Mouse (Mus musculus): ENCODE measurements at regions not wholly inside any gene's neighbourhood (a gene's known extent, or its start where the extent isn't known, plus 50 kb on each side); places are given as distances from the start of the nearest gene placed in this dataset.

DNA sequence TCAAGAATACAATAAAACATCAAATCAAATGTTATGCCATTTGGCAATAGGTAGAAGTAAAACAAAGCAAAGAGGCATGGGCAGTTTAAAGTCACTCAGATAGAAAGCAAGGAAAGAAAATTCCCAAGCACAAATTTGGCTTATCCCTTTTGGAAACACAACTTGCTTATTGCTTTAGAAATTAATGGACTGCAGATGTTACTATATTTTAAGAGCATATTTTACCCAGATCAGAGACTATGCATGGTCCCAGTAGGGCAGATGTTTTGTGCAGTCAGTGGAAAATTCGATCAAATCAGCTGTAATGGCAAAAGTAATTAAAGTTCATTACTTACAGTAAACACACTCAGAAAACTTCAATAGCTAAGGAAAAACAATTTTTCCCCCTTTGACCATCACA lies 245.9 kb downstream of the Rfpl4b start:
- TF ChIP-seq POLR2A (IDR thresholded peaks at IDR 0.05; ENCODE audit: low read depth, low read length) (no peak), CTCF (IDR thresholded peaks at IDR 0.05; ENCODE audit: extremely low read depth, insufficient read depth, insufficient read length, insufficient replicate concordance) (no peak)

All from spleen, adult 2 months (tissue).